Comparison of ENCODE assay signal across 23 mouse cellular contexts in the genomic region with DNA sequence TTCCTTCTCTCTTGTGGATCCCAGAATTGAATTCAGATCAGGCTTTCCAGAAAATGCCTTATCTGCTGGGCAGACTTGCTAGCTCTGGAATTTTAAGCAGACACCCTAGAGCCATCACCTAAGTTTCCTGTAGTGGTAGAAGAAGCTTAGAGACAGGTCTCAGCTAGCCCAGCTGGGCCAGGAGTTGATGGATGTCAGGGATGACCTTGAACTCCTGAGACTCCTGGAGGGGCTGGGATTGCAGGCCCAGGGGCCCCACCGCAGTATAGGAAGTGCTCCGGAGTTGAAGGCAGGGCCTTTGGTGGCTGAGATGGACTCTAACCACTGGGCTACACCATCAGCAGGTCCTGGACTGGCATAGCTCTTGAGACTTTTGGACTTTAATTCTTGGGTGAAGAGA. TPM values are rescaled to one million over a fixed set of nuclear protein-coding genes. Genes with fewer than 3 reads are reported as not detected.
"Had no signal": no experiment of that assay in that cellular context is flagged by ENCODE, and none has a peak within 500 bp of the region (broad histone marks: within the 10 kb centered on the region; RNA-seq: fewer than 3 reads in every experiment).

No protein-coding gene starts in this region.

- H3K4me1 ChIP-seq: megakaryocyte, embryonic 14.5 days had no signal

- H3K9me3 ChIP-seq: limb, embryonic 12.5 days; limb, embryonic 15.5 days; lung, embryonic 15.5 days; megakaryocyte, embryonic 14.5 days; midbrain, embryonic 10.5 days; midbrain, embryonic 13.5 days; neural tube, embryonic 13.5 days; stomach, embryonic 15.5 days had no signal

- H3K4me3 ChIP-seq: left cerebral cortex, adult 2 months; limb, embryonic 12.5 days; limb, embryonic 15.5 days; lung, embryonic 15.5 days; megakaryocyte, embryonic 14.5 days; midbrain, embryonic 10.5 days; midbrain, embryonic 13.5 days; myocyte; neural tube, embryonic 13.5 days; stomach, embryonic 15.5 days had no signal

- H3K9ac ChIP-seq: limb, embryonic 12.5 days; limb, embryonic 15.5 days; liver, embryonic 14.5 days; liver, postnatal 0 days; lung, embryonic 15.5 days; midbrain, embryonic 13.5 days; neural tube, embryonic 13.5 days; stomach, embryonic 15.5 days had no signal

- H3K27ac ChIP-seq: kidney, postnatal 0 days; left cerebral cortex, adult 2 months; limb, embryonic 12.5 days; limb, embryonic 15.5 days; liver, embryonic 14.5 days; lung, embryonic 15.5 days; midbrain, embryonic 13.5 days; neural tube, embryonic 13.5 days; stomach, embryonic 15.5 days had no signal

- DNase-seq: kidney, adult 9 months; kidney, postnatal 36 days; layer of hippocampus, postnatal 36 days; left cerebral cortex, postnatal 4 days; liver, postnatal 0 days; lung, postnatal 10 days; lung, postnatal 36 days; retina, postnatal 1 day; right cerebral cortex, postnatal 25 days; spleen, adult 18-20 months; thymus, postnatal 25 days had no signal

- H3K36me3 ChIP-seq: limb, embryonic 12.5 days; limb, embryonic 15.5 days; lung, embryonic 15.5 days; midbrain, embryonic 10.5 days; midbrain, embryonic 13.5 days; neural tube, embryonic 13.5 days; stomach, embryonic 15.5 days had no signal

- H3K27me3 ChIP-seq: limb, embryonic 12.5 days; limb, embryonic 15.5 days; lung, embryonic 15.5 days; megakaryocyte, embryonic 14.5 days; neural tube, embryonic 13.5 days; stomach, embryonic 15.5 days had no signal

RNA-seq across cellular contexts. Expression of gene Kit, which starts 22.6 kb away (rescaled TPM):
- polyA plus RNA-seq: myocyte had no signal
